Mouse (Mus musculus): Measurements from ENCODE around the gene Ndc80.
"Not testable (repeated sequence)": the region's sequence is repeated elsewhere in the genome, so short reads cannot be mapped to it uniquely, and the experiment has no call there.

The Ndc80 gene

GRCm38 (mm10) chr17:71474762-71475704 is 51.6 kb downstream of the Ndc80 start, which contains the start of gene Smchd1:
Gene Smchd1, minus strand, starts transcription at chr17:71475343.
- no peak for TF ChIP-seq POU5F1 (IDR thresholded peaks at IDR 0.05; ENCODE audit: borderline replicate concordance, low read length)
- TF ChIP-seq CTCF (conservative IDR thresholded peaks at IDR 0.05; ENCODE audit: low read length): no peak
- no peak for TF ChIP-seq NANOG (IDR thresholded peaks at IDR 0.05; ENCODE audit: borderline replicate concordance, low read length)
- Histone ChIP-seq H3K36me3 (ENCODE audit: insufficient read depth, low read length) (peaks cover 3% of the 10 kb centered on the region; the same call in 1 of the 2 replicates), H3K4me1 (replicated peaks; ENCODE audit: low read depth, low read length) (peaks cover 50% of the 10 kb centered on the region), H3K4me3 (replicated peaks; ENCODE audit: low read length) (peak within 1 kb of the TSS; percentile 95), H3K9me3 (ENCODE audit: low read length) (no peaks in the 10 kb centered on the region), H3K27me3 (ENCODE audit: insufficient read depth, low read length) (peaks cover 15% of the 10 kb centered on the region)

- peaks cover 46% of the 10 kb centered on the region for H3K4me1 ChIP-seq (replicated peaks; ENCODE audit: low read depth, low read length)
Measured at GRCm38 (mm10) chr17:71474128-71474527, 52.5 kb downstream of the Ndc80 start.

GRCm38 (mm10) chr17:71471261-71471660 is 55.4 kb downstream of the Ndc80 start:
- Histone ChIP-seq H3K9me3 (ENCODE audit: low read length) (no peaks in the 10 kb centered on the region), H3K4me3 (replicated peaks; ENCODE audit: low read length) (no peak overlapping the region), H3K4me1 (replicated peaks; ENCODE audit: low read depth, low read length) (peaks cover 47% of the 10 kb centered on the region), H3K36me3 (ENCODE audit: insufficient read depth, low read length) (peaks cover 3% of the 10 kb centered on the region; the same call in 1 of the 2 replicates), H3K27me3 (ENCODE audit: insufficient read depth, low read length) (peaks cover 12% of the 10 kb centered on the region)
- TF ChIP-seq NANOG (IDR thresholded peaks at IDR 0.05; ENCODE audit: borderline replicate concordance, low read length) (no peak), POU5F1 (IDR thresholded peaks at IDR 0.05; ENCODE audit: borderline replicate concordance, low read length) (no peak), CTCF (conservative IDR thresholded peaks at IDR 0.05; ENCODE audit: low read length) (no peak)

More at GRCm38 (mm10) chr17:71474128-71474527, 52.5 kb downstream of the Ndc80 start:
- H3K9me3 ChIP-seq (ENCODE audit: low read length): no peaks in the 10 kb centered on the region
- TF ChIP-seq POU5F1 (IDR thresholded peaks at IDR 0.05; ENCODE audit: borderline replicate concordance, low read length) (no peak), CTCF (conservative IDR thresholded peaks at IDR 0.05; ENCODE audit: low read length) (no peak), NANOG (IDR thresholded peaks at IDR 0.05; ENCODE audit: borderline replicate concordance, low read length) (no peak)
- peak overlapping the region; percentile 95 for H3K4me3 ChIP-seq (replicated peaks; ENCODE audit: low read length)
- H3K27me3 ChIP-seq (ENCODE audit: insufficient read depth, low read length): peaks cover 15% of the 10 kb centered on the region
- H3K36me3 ChIP-seq (ENCODE audit: insufficient read depth, low read length): peaks cover 3% of the 10 kb centered on the region; the same call in 1 of the 2 replicates

GRCm38 (mm10) chr17:71460312-71460711 is 66.3 kb downstream of the Ndc80 start:
- Histone ChIP-seq H3K27me3 (ENCODE audit: insufficient read depth, low read length) (no peaks in the 10 kb centered on the region), H3K4me1 (replicated peaks; ENCODE audit: low read depth, low read length) (no peaks in the 10 kb centered on the region), H3K9me3 (ENCODE audit: low read length) (no peaks in the 10 kb centered on the region), H3K4me3 (replicated peaks; ENCODE audit: low read length) (no peak overlapping the region), H3K36me3 (ENCODE audit: insufficient read depth, low read length) (peaks cover 45% of the 10 kb centered on the region)
- no peak for TF ChIP-seq CTCF (conservative IDR thresholded peaks at IDR 0.05; ENCODE audit: low read length)
- TF ChIP-seq POU5F1 (IDR thresholded peaks at IDR 0.05; ENCODE audit: borderline replicate concordance, low read length): no peak
- TF ChIP-seq NANOG (IDR thresholded peaks at IDR 0.05; ENCODE audit: borderline replicate concordance, low read length): no peak

GRCm38 (mm10) chr17:71459818-71460217 is 66.8 kb downstream of the Ndc80 start, which contains the start of gene Gm4707:
Gene Gm4707, minus strand, starts transcription at chr17:71459918.
- H3K4me1 ChIP-seq (replicated peaks; ENCODE audit: low read depth, low read length): no peaks in the 10 kb centered on the region
- no peak for TF ChIP-seq CTCF (conservative IDR thresholded peaks at IDR 0.05; ENCODE audit: low read length)
- no peak for TF ChIP-seq NANOG (IDR thresholded peaks at IDR 0.05; ENCODE audit: borderline replicate concordance, low read length)
- TF ChIP-seq POU5F1 (IDR thresholded peaks at IDR 0.05; ENCODE audit: borderline replicate concordance, low read length): no peak
- no peaks in the 10 kb centered on the region for H3K9me3 ChIP-seq (ENCODE audit: low read length)
- no peak within 1 kb of the TSS for H3K4me3 ChIP-seq (replicated peaks; ENCODE audit: low read length)
- peaks cover 50% of the 10 kb centered on the region for H3K36me3 ChIP-seq (ENCODE audit: insufficient read depth, low read length)
- no peaks in the 10 kb centered on the region for H3K27me3 ChIP-seq (ENCODE audit: insufficient read depth, low read length)

- H3K4me1 ChIP-seq (replicated peaks; ENCODE audit: low read depth, low read length); H3K27me3 ChIP-seq (ENCODE audit: insufficient read depth, low read length); H3K9me3 ChIP-seq (ENCODE audit: low read length); H3K4me3 ChIP-seq (replicated peaks; ENCODE audit: low read length): not testable (repeated sequence)
- H3K36me3 ChIP-seq (ENCODE audit: insufficient read depth, low read length): peaks cover 43% of the 10 kb centered on the region
Measured at GRCm38 (mm10) chr17:71457361-71457760, 69.3 kb downstream of the Ndc80 start.
